Mouse (Mus musculus) c-Kit-positive CD71-positive TER-119-positive erythroid progenitor cells, embryonic 14.5 days (primary cell): ENCODE data around the gene Gas6.

Source experiments
- DNase-seq: peaks from one replicate; pipeline ENCODE4 v3.0.0-alpha.2; 2013; ENCODE audit warnings: low spot score

The Gas6 gene

GRCm38 (mm10) chr8:13493858-13494631, at the start of gene Gas6:
Gas6 (minus strand) TSS chr8:13494490.
- DNase-seq = peak; percentile 8

GRCm38 (mm10) chr8:13541526-13541925, 47.2 kb upstream of the Gas6 start:
- no peak for DNase-seq

- no peak for DNase-seq
Observed at GRCm38 (mm10) chr8:13540122-13540521, 45.8 kb upstream of the Gas6 start.

- DNase-seq = no peak
Observed at GRCm38 (mm10) chr8:13538821-13539220, 44.5 kb upstream of the Gas6 start.

GRCm38 (mm10) chr8:13537102-13537501, 42.8 kb upstream of the Gas6 start:
- no peak for DNase-seq

GRCm38 (mm10) chr8:13533123-13533522, 38.8 kb upstream of the Gas6 start:
- DNase-seq = no peak

GRCm38 (mm10) chr8:13531602-13532171, 37.4 kb upstream of the Gas6 start:
- DNase-seq = no peak

- no peak for DNase-seq
Observed at GRCm38 (mm10) chr8:13530941-13531340, 36.7 kb upstream of the Gas6 start.

- no peak for DNase-seq
Observed at GRCm38 (mm10) chr8:13530401-13530800, 36.1 kb upstream of the Gas6 start.

- no peak for DNase-seq
Observed at GRCm38 (mm10) chr8:13529891-13530316, 35.6 kb upstream of the Gas6 start.

- DNase-seq = no peak
Observed at GRCm38 (mm10) chr8:13529011-13529840, 34.9 kb upstream of the Gas6 start.

GRCm38 (mm10) chr8:13521392-13521791, 27.1 kb upstream of the Gas6 start:
- no peak for DNase-seq

- no peak for DNase-seq
Observed at GRCm38 (mm10) chr8:13520349-13520748, 26.1 kb upstream of the Gas6 start.

GRCm38 (mm10) chr8:13519503-13519902, 25.2 kb upstream of the Gas6 start:
- no peak for DNase-seq

- no peak for DNase-seq
Observed at GRCm38 (mm10) chr8:13517284-13517781, 23.0 kb upstream of the Gas6 start.

GRCm38 (mm10) chr8:13516728-13517127, 22.4 kb upstream of the Gas6 start:
- no peak for DNase-seq

- DNase-seq = no peak
Observed at GRCm38 (mm10) chr8:13516011-13516442, 21.7 kb upstream of the Gas6 start.

GRCm38 (mm10) chr8:13513556-13514370, 19.5 kb upstream of the Gas6 start:
- no peak for DNase-seq

- no peak for DNase-seq
Observed at GRCm38 (mm10) chr8:13512677-13513076, 18.4 kb upstream of the Gas6 start.

GRCm38 (mm10) chr8:13512016-13512415, 17.7 kb upstream of the Gas6 start:
- no peak for DNase-seq

GRCm38 (mm10) chr8:13507284-13507937, 13.1 kb upstream of the Gas6 start:
- DNase-seq = no peak
